Mouse (Mus musculus) 416B (cell line): Measurements from ENCODE around the gene Gm14403.
"Not testable (repeated sequence)": the region's sequence is repeated elsewhere in the genome, so short reads cannot be mapped to it uniquely, and the experiment has no call there.

Experiments used
- DNase-seq: peaks from one replicate; pipeline ENCODE4 v3.0.0; 2011; ENCODE audit warnings: low read depth

Gm14403 gene

GRCm38 (mm10) chr2:177498067-177498466 is at the start of gene Gm14403:
Gene Gm14403 (plus strand): TSS chr2:177498215.
- DNase-seq = not testable (repeated sequence)

- peak; percentile 1 for DNase-seq
These were observed 33.3 kb upstream of the Gm14403 start, which contains the start of gene Zfp970 for GRCm38 (mm10) chr2:177464676-177465075. Gene Zfp970 (plus strand): TSS chr2:177464733.

- DNase-seq = not testable (repeated sequence)
These were observed 29.8 kb upstream of the Gm14403 start for GRCm38 (mm10) chr2:177468222-177468621.

GRCm38 (mm10) chr2:177472261-177472660 is 25.8 kb upstream of the Gm14403 start:
- not testable (repeated sequence) for DNase-seq

- not testable (repeated sequence) for DNase-seq
These were observed 16.0 kb upstream of the Gm14403 start for GRCm38 (mm10) chr2:177481971-177482370.

- DNase-seq = not testable (repeated sequence)
These were observed 14.6 kb upstream of the Gm14403 start for GRCm38 (mm10) chr2:177483238-177483948.

- not testable (repeated sequence) for DNase-seq
These were observed 1.2 kb downstream of the Gm14403 start for GRCm38 (mm10) chr2:177499182-177499581.

GRCm38 (mm10) chr2:177505211-177505719 is 7.2 kb downstream of the Gm14403 start:
- not testable (repeated sequence) for DNase-seq

GRCm38 (mm10) chr2:177511381-177511780 is 13.4 kb downstream of the Gm14403 start:
- not testable (repeated sequence) for DNase-seq

GRCm38 (mm10) chr2:177511972-177512371 is 14.0 kb downstream of the Gm14403 start:
- not testable (repeated sequence) for DNase-seq

- DNase-seq = not testable (repeated sequence)
These were observed 16.0 kb downstream of the Gm14403 start for GRCm38 (mm10) chr2:177513991-177514479.

GRCm38 (mm10) chr2:177517746-177518145 is 19.7 kb downstream of the Gm14403 start:
- not testable (repeated sequence) for DNase-seq

- DNase-seq = not testable (repeated sequence)
These were observed 20.3 kb downstream of the Gm14403 start for GRCm38 (mm10) chr2:177518354-177518753.

GRCm38 (mm10) chr2:177518960-177519359 is 20.9 kb downstream of the Gm14403 start:
- not testable (repeated sequence) for DNase-seq

- DNase-seq = no peak
These were observed 22.0 kb downstream of the Gm14403 start for GRCm38 (mm10) chr2:177520035-177520434.

- no peak for DNase-seq
These were observed 25.0 kb downstream of the Gm14403 start for GRCm38 (mm10) chr2:177523061-177523460.

GRCm38 (mm10) chr2:177523674-177524073 is 25.7 kb downstream of the Gm14403 start:
- DNase-seq = not testable (repeated sequence)

GRCm38 (mm10) chr2:177524171-177524570 is 26.2 kb downstream of the Gm14403 start:
- not testable (repeated sequence) for DNase-seq

GRCm38 (mm10) chr2:177535876-177536275 is 37.9 kb downstream of the Gm14403 start:
- DNase-seq = no peak

- not testable (repeated sequence) for DNase-seq
These were observed 39.1 kb downstream of the Gm14403 start for GRCm38 (mm10) chr2:177537141-177537540.

GRCm38 (mm10) chr2:177537717-177538116 is 39.7 kb downstream of the Gm14403 start:
- not testable (repeated sequence) for DNase-seq

- not testable (repeated sequence) for DNase-seq
These were observed 57.2 kb downstream of the Gm14403 start for GRCm38 (mm10) chr2:177555261-177555660.
